Mouse (Mus musculus) left cerebral cortex, adult 18-20 months (tissue): Measurements from ENCODE around the gene Aqp3. TPM values are rescaled to one million over a fixed set of nuclear protein-coding genes. Genes with fewer than 3 reads are reported as not detected.

Experiments
- DNase-seq, 2 experiments: peaks; one replicate each; pipeline ENCODE4 v3.0.0; 2021 to 2022; ENCODE audit warnings: low spot score in 2 of 2, mixed read lengths in 1 of 2
- total RNA-seq, 2 experiments: library from RNA; stranded (reverse); gene quantifications; 2 replicates each; pipeline ENCODE4 v1.2.3; 2021

Gene Aqp3
- total RNA-seq, 2 experiments from 2014 or later, result not detected

GRCm38 (mm10) chr4:41065196-41065595 is 32.8 kb downstream of the Aqp3 start:
- DNase-seq, result no peak

GRCm38 (mm10) chr4:41063894-41064673 is 33.9 kb downstream of the Aqp3 start:
- DNase-seq, result peak in 1 of 2 experiments; percentile 12

- DNase-seq, result no peak
Observed at GRCm38 (mm10) chr4:41063351-41063750, 34.6 kb downstream of the Aqp3 start.

- DNase-seq, result no peak
Observed at GRCm38 (mm10) chr4:41057361-41057760, 40.6 kb downstream of the Aqp3 start.

- no peak for DNase-seq
Observed at GRCm38 (mm10) chr4:41056742-41057332, 41.1 kb downstream of the Aqp3 start.

GRCm38 (mm10) chr4:41056253-41056652 is 41.7 kb downstream of the Aqp3 start:
- no peak for DNase-seq

DNA sequence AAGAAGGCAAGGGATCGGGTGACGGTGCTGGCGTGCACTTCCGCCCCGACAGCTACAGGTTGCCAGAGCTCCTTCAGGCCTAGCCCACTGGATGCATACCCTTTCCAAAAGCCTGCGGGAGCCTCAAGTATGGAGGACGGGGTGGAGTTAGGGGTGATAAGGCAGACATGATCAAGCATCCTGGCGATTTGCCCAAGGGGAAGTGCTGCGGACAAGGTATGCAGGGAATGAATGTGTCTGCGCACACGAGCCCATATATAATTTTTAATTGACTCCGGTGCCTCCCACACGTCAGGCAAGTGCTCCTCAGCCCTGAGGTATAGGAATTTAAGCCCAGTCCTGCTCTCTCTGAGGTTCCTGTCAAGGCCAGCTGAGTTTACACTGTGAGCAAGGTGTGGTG is 42.9 kb downstream of the Aqp3 start:
- DNase-seq, result no peak

DNA sequence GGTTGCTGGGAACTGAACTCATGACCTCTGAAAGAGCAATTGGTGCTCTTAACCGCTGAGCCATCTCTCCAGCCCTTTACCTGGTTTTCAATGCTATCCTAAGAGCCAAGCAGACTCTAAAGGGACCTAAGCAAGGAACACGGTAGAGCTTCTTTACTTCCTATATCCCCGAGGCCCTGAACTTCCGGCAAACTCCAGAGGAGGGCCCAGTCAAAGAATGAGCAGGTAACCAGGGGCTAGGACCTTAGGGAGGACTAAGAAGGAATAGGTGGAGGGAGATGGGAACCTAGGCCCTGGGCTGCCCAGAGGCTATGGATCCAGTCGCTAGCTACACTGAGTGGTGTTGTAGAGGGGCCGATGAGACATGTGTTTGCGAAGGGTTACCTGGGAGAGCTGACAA is 46.2 kb downstream of the Aqp3 start:
- DNase-seq, result no peak

GRCm38 (mm10) chr4:41050726-41051675 is 47.0 kb downstream of the Aqp3 start:
- peak; percentile 83 to 94 for DNase-seq

DNA sequence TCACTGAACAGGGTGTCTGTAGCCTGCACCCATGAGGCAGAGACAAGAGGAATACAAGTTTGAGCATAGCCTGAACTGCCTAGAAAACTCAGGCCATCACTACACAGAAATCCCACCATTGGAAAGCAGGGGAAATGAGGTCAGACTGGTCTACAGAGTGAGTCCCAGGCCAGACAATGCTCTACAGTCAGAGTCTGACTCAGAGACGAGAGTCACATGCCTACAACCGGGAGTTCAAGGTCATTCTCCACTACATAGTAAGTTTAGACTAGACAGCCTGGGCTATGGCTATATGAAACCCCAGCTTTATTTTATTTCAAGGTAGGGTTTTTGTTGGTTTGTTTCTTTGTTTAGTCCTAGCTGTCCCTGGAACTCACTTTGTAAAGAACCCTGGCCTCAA is 49.1 kb downstream of the Aqp3 start:
- DNase-seq, result no peak

GRCm38 (mm10) chr4:41047524-41048271 is 50.3 kb downstream of the Aqp3 start, which contains the start of gene Aqp7:
Aqp7 (minus strand) TSS chr4:41048139.
- DNase-seq, result no peak

- DNase-seq, result no peak
Observed at GRCm38 (mm10) chr4:41046254-41046795, 51.7 kb downstream of the Aqp3 start.

DNA sequence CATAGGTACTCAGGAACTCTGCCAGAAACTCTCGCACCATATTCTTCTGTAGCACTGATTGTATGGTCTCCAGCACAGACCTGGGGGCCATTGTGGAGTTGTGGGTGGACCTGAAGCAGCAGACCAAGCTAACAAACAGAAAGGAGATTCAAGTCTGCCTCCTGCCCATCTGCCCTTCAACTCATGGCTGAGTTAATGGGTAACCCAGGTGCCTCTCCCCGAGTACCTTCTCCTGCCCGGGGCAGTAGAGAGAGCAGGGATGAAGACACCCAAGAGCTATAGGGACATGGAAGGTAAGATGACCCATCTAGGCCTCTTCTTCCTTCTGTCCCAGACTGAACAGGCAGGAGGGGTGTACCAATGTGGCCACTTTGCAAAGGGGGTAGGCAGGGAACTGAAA is 52.7 kb downstream of the Aqp3 start:
- DNase-seq, result no peak

- DNase-seq, result no peak
Observed at GRCm38 (mm10) chr4:41043961-41044360, 54.0 kb downstream of the Aqp3 start.

GRCm38 (mm10) chr4:41042880-41043279 is 55.1 kb downstream of the Aqp3 start:
- DNase-seq, result no peak

Other genes starting within 250 kb of the Aqp3 start
- gene B4galt1, start 244.2 kb downstream of the Aqp3 start, total RNA-seq, result 1 to 10 TPM; 4.7 to 5.4 TPM
- not detected for gene Spink4, start 178.1 kb downstream of the Aqp3 start, total RNA-seq
- gene Bag1, start 149.9 kb downstream of the Aqp3 start, total RNA-seq, result 100 to 1,000 TPM; 174 to 185 TPM
- gene Chmp5, start 149.8 kb downstream of the Aqp3 start, total RNA-seq, result 10 to 100 TPM; 80.1 to 82.2 TPM
- gene Nfx1, start 127.3 kb downstream of the Aqp3 start, total RNA-seq, result 10 to 100 TPM; 73.4 to 73.6 TPM
- gene Aqp7, start 50.0 kb downstream of the Aqp3 start, total RNA-seq, result not detected
- gene Nol6, start 26.3 kb upstream of the Aqp3 start, total RNA-seq, result 10 to 100 TPM; 94.2 to 94.3 TPM
- gene Ube2r2, start 37.6 kb upstream of the Aqp3 start, total RNA-seq, result 10 to 100 TPM; 85.2 to 88.4 TPM
- 10 to 100 TPM; 38.4 to 41.9 TPM for gene Ubap2, start 177.0 kb upstream of the Aqp3 start, total RNA-seq
- 10 to 100 TPM; 40.4 to 45.5 TPM for gene Dcaf12, start 216.7 kb upstream of the Aqp3 start, total RNA-seq